Mouse (Mus musculus) liver, embryonic 14.5 days (tissue): Measurements from ENCODE around the gene Hmgn5.

Source experiments
- CTCF ChIP-seq: IDR thresholded peaks from 2 replicates; pipeline ENCODE4 v1.5.1; 2016; ENCODE audit warnings: antibody characterized with exemption, low read depth, control low read depth
- EP300 ChIP-seq: IDR thresholded peaks from 2 replicates; pipeline ENCODE4 v1.6.1; 2016; ENCODE audit warnings: antibody characterized with exemption, low read depth

GRCm38 (mm10) chrX:109011611-109012185 lies 1.5 kb downstream of the Hmgn5 start:
- TF ChIP-seq CTCF (no peak), EP300 (no peak)
